1 mouse cellular context compared by ENCODE assay signal in genomic region chr10:80574896-80575295, GRCm38 (mm10).
TF ChIP-seq lines count a peak whose summit lies in the region.

No protein-coding gene starts in this region.

TF ChIP-seq in CH12.LX, 34 proteins besides CTCF, POLR2A, EP300 and RAD21 (continued from another document):
- TF ChIP-seq CHD1 (IDR thresholded peaks at IDR 0.05; ENCODE audit: low read depth, low read length) (no peak), NRF1 (IDR thresholded peaks at IDR 0.05; ENCODE audit: low read depth, low read length) (no peak), E2F4 (IDR thresholded peaks at IDR 0.05; ENCODE audit: insufficient replicate concordance, low read depth, low read length) (no peak), UBTF (IDR thresholded peaks at IDR 0.05; ENCODE audit: low read depth, low read length) (no peak), USF2 (conservative IDR thresholded peaks at IDR 0.05; ENCODE audit: low read depth, low read length) (no peak), JUND (conservative IDR thresholded peaks at IDR 0.05; ENCODE audit: low read depth, low read length) (no peak), IRF4 (IDR thresholded peaks at IDR 0.05; ENCODE audit: low read depth, low read length) (no peak), ZNF384 (IDR thresholded peaks at IDR 0.05; ENCODE audit: low read depth, low read length) (no peak), RCOR1 (conservative IDR thresholded peaks at IDR 0.05; ENCODE audit: low read depth, low read length) (no peak), MYC (IDR thresholded peaks at IDR 0.05; ENCODE audit: low read depth, low read length) (no peak), BHLHE40 (IDR thresholded peaks at IDR 0.05; ENCODE audit: low read depth, low read length) (no peak), ZMIZ1 (IDR thresholded peaks at IDR 0.05; ENCODE audit: low read depth, low read length) (no peak)
